Mouse (Mus musculus): ENCODE results near the gene Taf1a. TPM values are rescaled to one million over a fixed set of nuclear protein-coding genes. Genes with fewer than 3 reads are reported as not detected.

The Taf1a gene
- polyA plus RNA-seq, 1 experiment from 2014 or later: 14.1 TPM

DNA sequence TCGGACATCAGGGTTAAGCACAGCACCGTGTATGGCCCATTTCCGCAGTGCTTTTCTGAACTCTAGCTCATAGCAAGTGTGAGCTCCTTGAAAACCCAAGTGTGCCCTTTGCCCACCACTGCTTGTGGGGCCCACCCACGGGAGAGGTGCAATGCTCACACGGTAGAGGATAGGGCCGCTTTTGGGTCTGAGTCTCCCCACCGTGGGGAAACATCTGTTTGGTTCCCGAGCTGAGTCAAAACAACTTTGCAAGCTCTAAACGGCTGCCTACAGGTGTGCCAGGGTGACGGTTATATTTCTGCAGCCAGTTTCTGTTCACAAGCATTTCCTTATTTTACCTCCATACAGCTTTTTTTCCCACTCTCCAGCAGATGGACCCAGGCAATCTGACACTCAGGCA is 31.5 kb downstream of the Taf1a start:
- H3K4me2 ChIP-seq: no peak overlapping the region
- ATAC-seq (ENCODE audit: low read depth): no peak
- no peak overlapping the region for H3K9ac ChIP-seq
- WGBS: 89% methylated on average over 10 of the region's 10 CpGs
- H3K9me3 ChIP-seq: no peaks in the 10 kb centered on the region
- H3K4me3 ChIP-seq: no peak overlapping the region
- no peaks in the 10 kb centered on the region for H3K4me1 ChIP-seq (replicated peaks)
- H3K27ac ChIP-seq (replicated peaks): no peak overlapping the region
- H3K27me3 ChIP-seq: no peaks in the 10 kb centered on the region
- no peaks in the 10 kb centered on the region for H3K36me3 ChIP-seq

DNA sequence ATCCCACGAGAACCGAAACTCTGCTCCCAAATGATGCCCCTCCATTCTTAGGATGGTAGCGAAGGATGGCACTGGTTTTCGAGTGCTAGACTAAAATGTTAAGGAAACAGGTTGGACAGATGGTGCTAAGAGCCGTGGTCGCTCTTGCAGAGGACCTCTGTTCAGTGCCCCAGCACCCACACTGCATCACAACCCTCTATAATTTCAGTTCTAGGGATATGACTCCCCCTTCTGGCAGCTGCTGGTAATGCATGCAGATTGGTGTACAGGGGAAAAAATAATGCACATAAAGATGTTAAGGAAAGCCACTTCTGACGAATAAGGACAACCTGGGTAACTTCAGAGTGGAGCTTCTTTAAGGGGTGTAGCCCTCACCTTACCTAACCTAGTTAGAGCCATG is 35.3 kb downstream of the Taf1a start:
- H3K4me2 ChIP-seq: no peak overlapping the region
- no peaks in the 10 kb centered on the region for H3K4me1 ChIP-seq (replicated peaks)
- WGBS: 91% methylated on average over 7 of the region's 7 CpGs
- no peaks in the 10 kb centered on the region for H3K36me3 ChIP-seq
- no peak overlapping the region for H3K27ac ChIP-seq (replicated peaks)
- ATAC-seq (ENCODE audit: low read depth): no peak
- H3K9ac ChIP-seq: no peak overlapping the region
- H3K27me3 ChIP-seq: no peaks in the 10 kb centered on the region
- H3K9me3 ChIP-seq: no peaks in the 10 kb centered on the region
- no peak overlapping the region for H3K4me3 ChIP-seq

DNA sequence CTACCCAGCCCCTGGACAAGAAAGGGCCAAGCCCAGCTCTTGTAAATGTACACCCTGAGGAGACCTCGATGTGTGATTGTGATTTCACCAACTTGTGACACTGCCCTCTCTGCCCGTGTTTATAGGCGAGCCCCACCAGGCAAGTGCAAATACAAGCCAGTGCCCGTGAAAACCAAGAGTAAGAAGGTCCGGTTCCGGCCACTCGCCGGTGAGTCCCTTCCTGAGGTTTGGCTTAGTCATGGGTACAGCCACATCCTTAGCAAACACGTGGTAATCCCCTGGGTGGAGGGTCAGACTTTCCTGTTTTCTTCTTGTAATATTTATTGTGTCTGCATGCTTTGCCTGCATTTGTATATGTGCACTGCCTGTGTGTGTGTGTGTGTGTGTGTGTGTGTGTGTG is 46.1 kb downstream of the Taf1a start:
- H3K4me2 ChIP-seq: no peak overlapping the region
- H3K4me3 ChIP-seq: no peak overlapping the region
- no peaks in the 10 kb centered on the region for H3K4me1 ChIP-seq (replicated peaks)
- WGBS: 88% methylated on average over 9 of the region's 9 CpGs
- no peak overlapping the region for H3K27ac ChIP-seq (replicated peaks)
- no peaks in the 10 kb centered on the region for H3K9me3 ChIP-seq
- no peaks in the 10 kb centered on the region for H3K27me3 ChIP-seq
- H3K9ac ChIP-seq: no peak overlapping the region
- ATAC-seq (ENCODE audit: low read depth): no peak
- H3K36me3 ChIP-seq: no peaks in the 10 kb centered on the region

DNA sequence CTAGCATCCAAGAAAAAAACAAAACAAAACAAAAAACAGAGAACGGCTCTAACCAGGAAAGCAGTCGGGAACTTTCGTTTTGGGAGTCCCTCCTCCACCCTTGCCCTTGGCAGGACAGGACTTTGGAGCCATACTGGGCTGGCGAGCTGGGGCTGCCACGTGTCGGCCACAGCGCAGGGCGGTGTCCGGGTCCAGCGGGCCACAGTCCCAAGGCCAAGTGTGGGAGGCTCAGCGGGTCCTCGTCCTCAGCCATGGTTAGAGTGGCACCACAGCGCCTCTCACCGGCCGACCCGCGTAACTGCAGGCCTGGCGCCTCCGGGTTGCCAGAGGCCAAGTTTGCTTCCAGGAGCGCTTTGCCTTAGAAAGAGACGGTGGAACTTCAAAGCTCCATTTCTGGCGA is 50.3 kb downstream of the Taf1a start:
- 0 out of 2 replicates have a peak, but pooled peaks cover 4% of the 10 kb centered on the region for H3K4me1 ChIP-seq (replicated peaks)
- 25% methylated on average over 22 of the region's 22 CpGs for WGBS
- H3K27ac ChIP-seq (replicated peaks): no peak overlapping the region
- H3K36me3 ChIP-seq: no peaks in the 10 kb centered on the region
- peak overlapping the region; percentile 26 for H3K4me2 ChIP-seq
- no peaks in the 10 kb centered on the region; the same call in 1 of the 2 replicates for H3K27me3 ChIP-seq
- no peaks in the 10 kb centered on the region for H3K9me3 ChIP-seq
- H3K4me3 ChIP-seq: no peak overlapping the region
- no peak for ATAC-seq (ENCODE audit: low read depth)
- no peak overlapping the region; the same call in 1 of the 2 replicates for H3K9ac ChIP-seq

DNA sequence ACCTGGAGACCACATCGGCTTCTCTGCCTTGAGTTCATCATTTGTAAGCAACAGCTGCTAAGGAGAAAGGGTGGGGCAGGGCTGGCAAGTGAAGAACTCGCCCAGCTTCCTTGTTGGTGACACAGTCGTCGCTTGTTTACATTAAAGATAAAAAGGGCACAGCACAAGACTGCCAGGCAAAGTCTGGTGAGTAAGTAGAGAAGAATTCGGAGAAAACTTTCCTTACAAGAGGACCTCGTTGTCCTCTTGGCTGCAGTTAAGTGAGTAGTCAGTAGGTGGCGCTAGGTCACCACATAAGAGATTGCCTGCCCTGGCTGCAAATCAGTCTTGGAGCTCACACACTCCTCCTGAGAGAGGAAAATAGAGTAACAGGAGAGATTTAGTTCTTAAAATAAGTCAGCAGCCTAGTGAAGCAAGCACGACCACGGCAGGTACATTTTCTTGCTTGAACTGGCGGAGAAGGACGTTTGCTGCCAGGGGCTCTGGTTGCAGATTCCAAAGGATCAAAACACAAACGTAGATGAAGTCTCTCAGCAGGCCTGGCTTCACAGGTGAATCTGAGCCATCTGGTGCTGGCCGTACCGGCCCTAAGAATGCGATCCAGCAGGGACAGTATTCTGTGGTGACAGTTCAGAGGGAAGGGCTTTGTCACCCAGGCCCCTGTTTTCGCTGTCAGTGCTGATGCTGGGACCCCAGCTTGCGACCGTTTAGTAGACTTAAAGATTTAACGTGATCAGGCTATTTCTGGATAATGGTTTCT is 53.4 kb downstream of the Taf1a start:
- Histone ChIP-seq H3K4me1 (replicated peaks) (0 out of 2 replicates have a peak, but pooled peaks cover 4% of the 10 kb centered on the region), H3K9ac (no peak overlapping the region), H3K4me2 (no peak overlapping the region), H3K9me3 (no peaks in the 10 kb centered on the region), H3K4me3 (no peak overlapping the region), H3K27ac (replicated peaks) (no peak overlapping the region), H3K36me3 (no peaks in the 10 kb centered on the region), H3K27me3 (no peaks in the 10 kb centered on the region; the same call in 1 of the 2 replicates)
- WGBS: 25% methylated on average over 19 of the region's 19 CpGs
- ATAC-seq (ENCODE audit: low read depth): peak; percentile 65; the same call in 1 of the 2 replicates

DNA sequence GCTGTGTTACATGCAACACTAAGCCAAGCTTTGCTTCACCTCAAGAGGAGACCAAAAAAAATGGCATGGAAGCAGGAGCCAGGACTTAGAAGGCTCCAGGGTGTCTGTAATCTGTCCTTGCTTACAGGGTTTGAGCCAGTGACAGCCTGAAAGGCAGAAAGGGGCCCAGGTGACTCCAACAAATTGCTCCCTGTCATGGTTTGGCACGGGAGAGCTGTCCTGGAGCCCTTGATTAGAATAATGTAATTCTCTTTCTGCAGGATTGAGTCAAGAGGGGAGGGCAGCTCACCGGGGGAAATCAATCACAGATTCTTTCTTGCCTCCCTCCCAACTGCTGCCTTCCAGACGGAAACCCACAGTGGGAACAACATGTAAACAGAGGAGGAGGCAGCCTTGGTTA is 64.3 kb downstream of the Taf1a start:
- Histone ChIP-seq H3K9ac (no peak overlapping the region), H3K36me3 (no peaks in the 10 kb centered on the region), H3K27me3 (no peaks in the 10 kb centered on the region), H3K4me3 (no peak overlapping the region), H3K4me1 (replicated peaks) (peaks cover 10% of the 10 kb centered on the region; the same call in 1 of the 2 replicates), H3K4me2 (no peak overlapping the region), H3K9me3 (peaks cover 7% of the 10 kb centered on the region; the same call in 1 of the 2 replicates), H3K27ac (replicated peaks) (no peak overlapping the region)
- peak; percentile 67 for ATAC-seq (ENCODE audit: low read depth)
- 14% methylated on average over 3 of the region's 3 CpGs for WGBS

Other genes starting within 250 kb of the Taf1a start
- gene Disp1, start 167.5 kb upstream of the Taf1a start, polyA plus RNA-seq (2015; fragmentation: Nextera tagmentation; extraction: Ambion mirVana): 8.1 and 10.0 TPM in 2 replicates
- gene Aida, start 92.4 kb upstream of the Taf1a start, polyA plus RNA-seq (2015; fragmentation: Nextera tagmentation; extraction: Ambion mirVana): 53.7 and 56.5 TPM in 2 replicates
- 100 and 105 TPM in 2 replicates for gene Brox, start 91.7 kb upstream of the Taf1a start, polyA plus RNA-seq (2015; fragmentation: Nextera tagmentation; extraction: Ambion mirVana)
- 105 and 113 TPM in 2 replicates for gene Mia3, start 19.4 kb upstream of the Taf1a start, polyA plus RNA-seq (2015; fragmentation: Nextera tagmentation; extraction: Ambion mirVana)
- 0.08 and 0.17 TPM in 2 replicates for gene Hhipl2, start 29.2 kb downstream of the Taf1a start, polyA plus RNA-seq (2015; fragmentation: Nextera tagmentation; extraction: Ambion mirVana)

Measured in neural tube, embryonic 13.5 days (tissue).